Mouse (Mus musculus) adrenal gland, postnatal 0 days (tissue): ENCODE data around the gene Mob1b. TPM values are rescaled to one million over a fixed set of nuclear protein-coding genes. Genes with fewer than 3 reads are reported as not detected.

Experiments used
- polyA plus RNA-seq: library from polyadenylated mRNA; unstranded; fragments of >200 nt; fragmentation: Nextera tagmentation; extraction: Ambion mirVana; gene quantifications from 2 replicates; pipeline ENCODE4 v1.2.1, GENCODE M21; 2015

Mob1b gene
- polyA plus RNA-seq = 3.4 and 6.6 TPM in 2 replicates

GRCm38 (mm10) chr5:88720116-88721002, at the start of gene Mob1b:
Mob1b (plus strand) TSS chr5:88720855.

GRCm38 (mm10) chr5:88675443-88676387, 44.9 kb upstream of the Mob1b start, which contains the start of gene Grsf1:
Grsf1 (minus strand) TSS chr5:88676171.

GRCm38 (mm10) chr5:88764987-88765481, 44.4 kb downstream of the Mob1b start, which contains the start of gene Dck:
Dck (plus strand) TSS chr5:88764996.

Other genes starting within 250 kb of the Mob1b start
- not detected in 2 replicates for gene Enam, start 232.9 kb upstream of the Mob1b start, polyA plus RNA-seq
- gene Jchain, start 193.0 kb upstream of the Mob1b start, polyA plus RNA-seq = 0.32 and 0.44 TPM in 2 replicates
- gene Utp3, start 166.4 kb upstream of the Mob1b start, polyA plus RNA-seq = 36.7 and 49.1 TPM in 2 replicates
- gene Rufy3, start 155.8 kb upstream of the Mob1b start, polyA plus RNA-seq = 30.7 and 51.0 TPM in 2 replicates
- 49.0 and 72.3 TPM in 2 replicates for gene Grsf1, start 44.7 kb upstream of the Mob1b start, polyA plus RNA-seq
- 14.7 and 16.3 TPM in 2 replicates for gene Dck, start 44.1 kb downstream of the Mob1b start, polyA plus RNA-seq
- 3.4 and 5.2 TPM in 2 replicates for gene Slc4a4, start 166.0 kb downstream of the Mob1b start, polyA plus RNA-seq